Mouse (Mus musculus): ENCODE measurements around the gene Maml3. TPM values are rescaled to one million over a fixed set of nuclear protein-coding genes. Genes with fewer than 3 reads are reported as not detected.

The Maml3 gene
- total RNA-seq, 2 experiments from 2014 or later, result 4.4 to 10.6 TPM

DNA sequence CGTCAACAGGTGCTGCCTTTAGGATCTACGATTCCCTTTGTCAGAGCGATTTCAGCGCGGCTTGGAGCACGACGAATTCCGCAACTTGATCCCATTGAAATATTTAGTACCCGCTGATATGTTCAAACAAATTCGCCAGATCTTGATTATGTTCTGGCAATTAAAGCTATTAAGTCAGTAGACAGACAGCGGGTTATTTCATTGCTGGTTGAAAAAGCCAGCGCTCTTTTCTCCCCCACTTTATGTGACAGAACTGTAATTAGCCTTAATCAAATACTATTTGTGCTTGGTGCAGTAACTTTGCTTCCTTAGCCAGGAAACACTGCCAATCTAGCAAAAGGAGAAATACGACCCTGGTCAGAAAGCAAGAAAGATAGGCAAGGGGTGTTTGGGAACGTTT is 176.7 kb downstream of the Maml3 start:
- no peak for ATAC-seq (replicated peaks; ENCODE audit: low FRiP score, low TSS enrichment, poor library complexity, severe bottlenecking)

DNA sequence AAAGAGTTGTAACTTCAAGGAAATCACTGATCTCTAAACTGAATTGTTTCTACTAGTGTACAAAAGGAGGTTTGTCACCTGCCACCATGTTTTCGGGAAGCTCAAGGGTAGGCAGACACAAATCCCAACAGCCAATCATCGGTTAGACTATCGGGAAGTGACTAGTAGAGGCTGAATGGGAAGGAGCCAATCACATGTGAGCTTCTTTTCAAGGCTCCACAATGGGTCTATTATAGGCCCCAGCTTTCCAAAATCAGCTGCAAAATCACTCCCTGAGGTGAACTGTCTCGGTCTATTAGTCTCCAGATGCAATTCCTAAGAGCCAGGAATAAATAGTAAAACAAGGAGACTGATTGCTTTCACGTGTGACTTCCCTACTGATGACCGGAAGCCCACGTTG is 177.3 kb downstream of the Maml3 start:
- no peak for ATAC-seq (replicated peaks; ENCODE audit: low FRiP score, low TSS enrichment, poor library complexity, severe bottlenecking)

DNA sequence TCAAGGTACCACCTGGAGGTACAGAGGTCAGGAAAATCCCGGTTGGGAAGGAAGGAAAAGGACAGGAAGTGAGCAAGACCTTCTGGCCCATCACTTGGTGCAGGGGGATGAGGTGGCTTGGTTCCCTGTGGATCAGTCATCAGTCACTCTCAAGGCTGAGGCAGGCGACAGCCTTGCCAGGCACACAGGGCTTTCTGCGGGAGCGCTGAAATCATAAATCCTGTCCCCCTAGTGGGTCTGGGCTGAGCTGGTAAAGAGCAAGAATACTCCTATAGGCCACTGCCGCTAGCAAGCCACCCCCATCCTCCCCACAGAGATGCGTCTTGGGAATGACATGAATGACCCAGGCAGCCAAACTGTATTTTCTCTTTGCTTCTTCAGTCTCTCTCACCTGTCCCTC is 177.8 kb downstream of the Maml3 start:
- no peak for ATAC-seq (replicated peaks; ENCODE audit: low FRiP score, low TSS enrichment, poor library complexity, severe bottlenecking)

DNA sequence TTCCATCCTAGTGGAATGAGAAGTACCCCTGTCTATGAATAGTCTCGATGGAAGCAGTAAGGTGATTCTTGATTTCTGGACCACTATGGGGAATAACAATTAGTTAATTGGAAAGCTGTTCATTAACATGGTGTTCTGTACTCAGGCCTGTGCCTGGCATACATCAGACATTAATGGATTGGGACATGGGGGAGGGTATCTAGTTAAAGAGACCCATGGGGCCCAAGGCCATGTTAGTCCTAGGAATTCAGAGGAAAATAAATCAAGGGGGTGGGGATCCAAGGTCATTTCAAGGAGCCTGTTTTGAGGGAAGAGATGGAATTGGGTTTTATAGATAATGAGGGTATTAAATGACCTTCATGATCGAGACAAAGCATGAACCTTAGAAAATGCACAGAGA is 179.1 kb downstream of the Maml3 start:
- ATAC-seq (replicated peaks; ENCODE audit: low FRiP score, low TSS enrichment, poor library complexity, severe bottlenecking), result no peak

DNA sequence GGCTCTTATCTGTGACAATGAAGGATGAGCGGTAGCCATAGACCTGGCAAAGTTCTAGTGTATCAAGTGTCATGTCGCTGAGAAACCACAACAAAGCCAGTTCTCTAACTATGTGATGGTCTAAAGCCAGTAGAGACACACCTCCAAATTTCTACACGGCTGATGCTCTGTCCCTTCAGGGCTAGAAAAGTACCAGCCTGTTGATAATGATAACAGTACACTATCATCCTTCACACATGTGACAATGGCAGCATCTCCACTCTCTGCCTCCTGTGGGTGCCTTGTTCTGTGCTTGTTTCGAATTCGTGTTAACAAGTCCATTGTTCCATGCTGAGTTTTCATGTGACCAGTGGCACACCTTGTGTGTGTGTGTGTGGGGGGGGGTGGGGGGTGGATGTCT is 180.2 kb downstream of the Maml3 start:
- peak; percentile 78 for ATAC-seq (replicated peaks; ENCODE audit: low FRiP score, low TSS enrichment, poor library complexity, severe bottlenecking)

DNA sequence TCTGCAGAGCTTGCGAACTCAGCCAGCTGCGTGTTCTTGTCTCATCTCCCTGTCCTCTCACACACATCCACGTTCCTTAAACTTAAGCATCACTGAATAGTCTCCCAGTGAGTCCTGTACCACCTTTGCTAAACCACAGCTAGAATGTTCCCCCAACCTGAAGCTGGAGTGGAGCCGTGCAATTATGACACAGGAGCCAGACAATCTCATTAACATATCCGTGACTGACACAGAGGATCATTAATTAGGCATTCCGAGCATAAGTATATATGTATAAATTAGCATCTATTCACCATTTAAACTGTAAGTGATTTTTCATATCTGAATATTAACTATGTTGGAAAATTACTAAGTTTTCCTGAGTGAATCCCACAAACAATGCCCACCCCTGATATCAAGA is 181.1 kb downstream of the Maml3 start:
- ATAC-seq (replicated peaks; ENCODE audit: low FRiP score, low TSS enrichment, poor library complexity, severe bottlenecking), result no peak

DNA sequence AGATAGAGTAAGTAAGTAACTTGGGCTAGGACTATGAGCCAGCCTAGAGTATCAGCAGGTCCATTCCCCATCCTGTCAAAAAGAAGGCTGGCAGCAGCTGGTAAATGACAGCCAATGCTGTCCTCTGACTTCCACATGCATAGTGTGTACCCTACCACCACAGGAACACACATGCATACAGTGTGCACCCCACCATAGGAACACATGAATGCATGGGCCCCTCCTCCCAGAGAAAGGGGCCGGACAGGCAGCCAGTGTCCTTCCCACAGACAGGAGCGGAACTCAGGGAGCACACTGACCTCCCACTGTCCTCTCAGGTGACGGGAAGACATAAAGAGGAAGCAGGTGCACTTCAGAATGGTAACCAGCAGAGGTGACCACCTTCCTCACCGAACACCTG is 188.0 kb downstream of the Maml3 start:
- ATAC-seq (replicated peaks; ENCODE audit: low FRiP score, low TSS enrichment, poor library complexity, severe bottlenecking), result no peak

DNA sequence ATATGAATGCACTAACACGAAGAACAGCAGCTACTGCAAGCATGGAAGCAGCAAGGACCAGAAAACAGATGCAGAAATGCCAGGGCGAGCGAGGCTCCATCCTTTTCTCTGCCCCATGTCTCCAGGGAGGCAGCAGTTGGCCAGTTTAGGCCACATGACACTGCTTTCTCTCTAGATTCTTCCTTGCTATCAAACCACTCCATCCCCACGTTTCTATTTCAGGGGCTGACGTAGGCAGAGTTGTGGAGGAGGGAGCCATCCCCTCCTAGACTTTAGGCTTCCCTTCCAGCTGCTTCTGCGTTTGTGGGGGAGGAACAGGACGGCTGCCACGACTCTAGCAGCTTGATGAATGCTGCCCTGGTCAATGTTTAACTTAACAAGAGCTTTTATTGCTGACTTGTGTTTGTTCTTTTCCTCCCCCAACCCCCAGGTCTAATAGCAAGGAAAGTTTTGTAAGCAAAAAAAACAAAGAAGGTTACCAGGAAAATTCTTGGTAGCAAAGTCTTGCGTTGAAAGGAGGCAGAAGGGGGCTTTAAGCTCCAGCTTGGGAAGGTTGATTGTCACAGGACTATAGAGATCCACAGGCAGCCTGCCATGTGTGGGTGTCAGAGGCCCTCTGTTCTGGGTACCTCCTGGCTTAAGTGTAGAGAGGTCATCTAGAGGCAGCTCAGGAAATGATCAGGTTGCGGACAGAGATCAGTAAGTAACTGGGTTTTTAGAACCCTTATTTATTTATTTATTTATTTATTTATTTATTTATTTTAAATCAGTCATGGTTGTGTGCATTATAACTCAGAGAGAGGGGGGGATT is 188.6 kb downstream of the Maml3 start:
- ATAC-seq (replicated peaks; ENCODE audit: low FRiP score, low TSS enrichment, poor library complexity, severe bottlenecking), result 0 out of 2 replicates have a peak, but pooled peaks have one; percentile 39

DNA sequence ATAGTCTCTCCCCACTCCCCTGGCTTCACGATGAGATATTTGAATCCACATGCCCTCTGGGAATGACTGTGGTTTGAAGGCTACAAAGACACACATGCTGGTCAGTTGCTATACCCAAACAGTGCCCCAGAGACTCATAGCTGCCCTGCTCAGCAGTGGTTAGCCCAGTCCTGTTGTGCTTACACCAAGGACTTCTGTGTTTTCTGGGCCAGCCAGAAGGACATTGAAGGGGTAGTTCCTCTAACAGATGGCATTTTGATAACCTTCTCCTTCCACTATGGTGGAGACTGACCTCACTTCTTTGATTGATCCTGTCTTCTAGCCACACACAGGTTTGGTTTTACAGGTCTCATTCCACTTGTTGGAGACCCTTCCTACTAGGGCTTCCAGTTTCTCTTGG is 189.5 kb downstream of the Maml3 start:
- ATAC-seq (replicated peaks; ENCODE audit: low FRiP score, low TSS enrichment, poor library complexity, severe bottlenecking), result no peak

DNA sequence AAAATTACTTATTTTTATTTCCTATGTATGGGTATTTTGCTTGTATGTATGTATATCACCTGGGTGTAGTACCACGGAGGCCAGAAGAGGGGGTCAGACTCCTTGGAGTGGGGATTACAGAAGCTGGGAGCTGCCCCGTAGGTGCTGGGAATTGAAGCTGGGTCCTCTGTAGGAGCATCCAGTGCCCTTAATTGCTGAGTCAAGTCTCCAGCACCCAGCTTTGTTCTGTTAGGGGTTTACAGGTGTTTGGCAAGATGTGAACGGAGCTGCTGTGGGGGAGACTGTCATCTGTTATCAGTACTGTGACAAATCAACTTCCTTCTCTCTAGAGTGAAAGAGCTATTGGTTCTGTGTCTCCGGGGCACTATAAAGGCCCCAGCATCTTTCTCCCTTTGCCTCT is 190.0 kb downstream of the Maml3 start:
- ATAC-seq (replicated peaks; ENCODE audit: low FRiP score, low TSS enrichment, poor library complexity, severe bottlenecking), result peak; percentile 54; the same call in 1 of the 2 replicates

DNA sequence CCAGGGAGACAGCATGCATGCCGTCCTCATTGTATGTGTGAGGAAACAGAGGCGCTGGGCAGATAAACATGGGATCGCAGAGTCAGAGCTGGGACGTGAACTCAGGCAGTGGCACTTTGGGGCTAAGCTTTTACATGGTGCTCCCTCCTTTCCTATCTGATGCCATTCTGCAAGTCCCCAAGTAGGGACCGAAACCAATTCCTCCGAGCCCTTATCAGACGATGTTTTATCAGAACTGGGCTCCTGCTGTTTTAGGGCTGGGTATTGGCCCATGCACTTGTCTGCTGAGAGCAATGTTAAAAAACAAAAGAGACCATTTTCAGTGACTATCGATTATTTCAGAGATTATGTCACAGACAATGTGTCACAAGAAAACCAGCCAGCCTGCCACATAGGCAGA is 191.4 kb downstream of the Maml3 start:
- ATAC-seq (replicated peaks; ENCODE audit: low FRiP score, low TSS enrichment, poor library complexity, severe bottlenecking), result 0 out of 2 replicates have a peak, but pooled peaks have one; percentile 29

DNA sequence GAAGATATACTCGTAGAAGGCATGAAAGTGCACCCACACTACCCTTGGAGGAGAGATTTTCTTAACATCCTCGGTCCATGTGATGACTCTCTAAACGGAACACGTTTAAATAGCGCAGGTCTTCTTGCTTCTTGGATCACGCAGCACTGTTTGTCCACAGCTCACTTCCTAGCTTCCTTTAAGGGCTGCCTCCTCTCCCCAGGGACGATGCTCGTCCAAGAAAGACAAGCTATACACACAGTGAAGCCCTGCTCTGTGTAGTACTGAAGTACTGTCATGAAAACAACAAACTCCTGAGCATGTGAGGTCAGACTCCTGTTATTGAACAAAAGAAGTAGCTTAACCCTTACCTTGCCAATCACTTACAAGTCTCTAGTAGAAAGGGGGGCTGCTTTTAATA is 192.7 kb downstream of the Maml3 start:
- no peak for ATAC-seq (replicated peaks; ENCODE audit: low FRiP score, low TSS enrichment, poor library complexity, severe bottlenecking)

DNA sequence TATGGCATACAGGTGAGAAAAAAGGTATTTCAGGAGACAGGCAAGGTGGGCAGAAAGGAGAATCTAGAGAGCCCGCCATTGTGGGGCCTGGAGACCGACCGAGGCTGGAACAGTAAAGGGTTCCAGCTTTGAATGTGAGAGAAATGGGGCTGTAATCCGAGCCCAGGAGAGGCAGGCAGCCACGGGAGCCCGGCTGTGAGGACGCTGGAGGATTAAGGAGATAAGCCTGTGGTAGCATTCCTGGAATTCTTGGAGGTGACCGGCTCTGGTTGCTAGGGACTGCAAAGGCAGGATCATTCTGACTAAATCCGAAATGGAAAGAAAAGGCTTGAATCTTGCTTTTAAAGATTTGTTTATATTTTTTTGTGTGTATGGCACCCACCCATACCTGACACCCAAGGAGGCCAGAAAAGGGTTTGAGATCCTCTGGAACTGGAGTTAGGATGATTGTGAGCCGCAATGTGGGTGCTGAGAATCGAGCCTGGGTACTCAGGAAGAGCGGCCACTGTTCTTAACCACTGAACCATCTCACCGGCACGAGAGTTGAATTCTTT is 196.4 kb downstream of the Maml3 start:
- ATAC-seq (replicated peaks; ENCODE audit: low FRiP score, low TSS enrichment, poor library complexity, severe bottlenecking), result no peak

DNA sequence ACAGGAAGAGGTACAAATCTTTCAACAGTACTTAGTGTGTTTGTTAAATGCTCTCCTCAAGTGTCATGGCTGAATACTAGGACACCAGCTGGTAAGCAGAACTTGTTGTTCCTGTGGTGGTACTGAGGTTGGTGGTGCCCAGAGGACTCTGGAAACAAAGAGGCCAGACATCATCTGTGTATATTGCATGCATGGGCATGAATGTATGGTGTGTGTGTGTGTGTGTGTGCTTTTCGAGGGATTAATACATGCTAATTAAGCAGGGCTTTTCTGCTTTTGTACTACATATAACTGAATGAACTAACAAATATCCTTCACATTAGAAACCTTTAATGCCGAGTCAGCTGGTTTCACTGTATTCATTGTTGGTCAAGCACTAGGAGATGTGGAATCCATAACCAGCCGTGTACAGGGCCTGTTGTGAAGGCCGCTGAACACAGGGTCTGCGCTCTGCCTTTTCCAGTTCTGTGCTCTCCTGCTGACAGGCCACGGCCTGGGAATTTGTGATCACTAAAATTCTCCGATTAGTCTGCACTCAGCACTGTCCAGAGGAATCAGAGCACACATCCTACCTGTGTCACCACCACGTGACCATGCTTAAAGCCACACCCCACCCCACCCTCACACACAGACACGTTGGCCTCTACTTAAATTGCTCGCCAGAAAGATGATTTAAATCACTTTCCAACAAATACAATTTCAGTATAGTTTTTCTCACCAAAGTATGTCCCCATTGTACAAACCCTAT is 197.6 kb downstream of the Maml3 start:
- no peak for ATAC-seq (replicated peaks; ENCODE audit: low FRiP score, low TSS enrichment, poor library complexity, severe bottlenecking)

DNA sequence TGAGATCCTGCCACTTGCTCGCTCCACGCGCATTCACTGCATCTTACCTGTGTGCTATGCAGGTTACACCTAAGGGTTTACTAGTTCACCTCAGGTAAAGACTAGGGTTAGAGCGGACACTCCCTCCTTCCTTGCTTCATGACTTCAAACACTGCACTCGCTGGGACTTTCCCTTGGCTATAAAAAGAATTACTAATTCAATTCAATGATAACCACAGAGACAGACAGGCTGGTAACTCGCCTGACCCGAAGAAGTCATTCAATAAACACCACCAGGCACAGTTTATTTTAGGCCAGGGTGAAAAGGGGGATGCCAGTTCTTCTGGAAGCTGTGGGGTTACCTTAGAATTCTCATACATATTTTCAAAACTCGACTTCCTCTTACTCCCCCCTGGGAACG is 199.0 kb downstream of the Maml3 start:
- no peak for ATAC-seq (replicated peaks; ENCODE audit: low FRiP score, low TSS enrichment, poor library complexity, severe bottlenecking)

DNA sequence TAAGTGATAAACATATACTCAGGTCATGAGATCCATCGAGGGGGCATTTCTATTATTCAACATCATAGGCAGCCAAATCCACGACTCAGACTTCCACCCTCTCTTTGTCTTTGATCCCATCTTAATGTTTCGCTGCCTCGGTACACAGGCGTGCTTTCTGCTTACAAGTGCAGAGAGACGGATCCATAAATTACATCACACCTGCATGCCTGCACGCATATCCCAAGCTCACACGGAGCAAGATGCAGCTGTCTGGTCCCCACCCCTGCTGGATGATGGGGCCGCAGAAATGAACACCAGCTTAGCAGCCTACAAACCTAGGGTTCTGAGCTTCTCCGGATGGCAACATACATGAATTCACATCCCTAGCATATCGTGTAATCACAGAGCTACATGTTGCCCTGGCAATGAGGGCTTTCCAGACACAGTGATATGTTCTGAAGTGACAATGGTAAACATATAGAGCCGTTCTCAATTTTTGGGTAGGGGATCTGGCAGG is 200.5 kb downstream of the Maml3 start:
- no peak for ATAC-seq (replicated peaks; ENCODE audit: low FRiP score, low TSS enrichment, poor library complexity, severe bottlenecking)

DNA sequence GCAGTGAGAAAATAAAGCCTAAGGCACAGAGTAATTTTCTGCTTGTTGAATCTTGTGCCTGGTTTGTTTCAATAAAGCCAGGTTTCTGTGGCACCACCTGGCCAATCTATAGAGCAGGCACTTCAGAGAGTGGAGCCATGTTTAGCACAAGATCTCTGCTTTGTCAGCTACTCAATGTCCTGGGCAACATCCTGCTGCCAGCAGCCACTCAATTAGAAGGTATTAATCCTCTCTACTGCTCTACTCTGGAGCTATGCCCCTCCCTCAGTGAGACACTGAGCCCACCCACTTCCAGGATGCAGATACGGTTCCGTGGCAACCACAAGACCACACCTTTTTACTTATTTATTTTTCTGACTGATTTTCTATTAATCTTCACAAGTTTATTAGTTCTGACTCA is 203.7 kb downstream of the Maml3 start:
- ATAC-seq (replicated peaks; ENCODE audit: low FRiP score, low TSS enrichment, poor library complexity, severe bottlenecking), result no peak

DNA sequence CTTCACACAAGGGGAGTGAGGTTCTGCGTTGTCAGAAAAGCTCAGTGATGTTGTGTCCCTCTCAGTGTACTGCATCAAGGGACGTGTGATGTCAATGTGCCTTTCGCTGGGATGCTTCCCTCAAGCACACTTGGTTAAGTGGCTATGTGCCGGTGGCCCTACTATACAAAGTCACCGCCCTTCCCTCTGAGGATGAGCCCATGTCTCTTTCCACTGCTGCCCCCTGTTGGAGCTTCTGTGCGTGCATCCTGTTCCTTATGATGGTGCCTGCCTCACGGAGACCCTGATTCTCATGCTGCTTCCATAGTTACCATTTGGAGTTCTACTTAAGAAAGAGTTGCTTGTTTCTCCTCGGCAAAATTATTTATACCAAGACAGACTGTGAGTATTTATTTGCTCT is 210.4 kb downstream of the Maml3 start:
- no peak for ATAC-seq (replicated peaks; ENCODE audit: low FRiP score, low TSS enrichment, poor library complexity, severe bottlenecking)

DNA sequence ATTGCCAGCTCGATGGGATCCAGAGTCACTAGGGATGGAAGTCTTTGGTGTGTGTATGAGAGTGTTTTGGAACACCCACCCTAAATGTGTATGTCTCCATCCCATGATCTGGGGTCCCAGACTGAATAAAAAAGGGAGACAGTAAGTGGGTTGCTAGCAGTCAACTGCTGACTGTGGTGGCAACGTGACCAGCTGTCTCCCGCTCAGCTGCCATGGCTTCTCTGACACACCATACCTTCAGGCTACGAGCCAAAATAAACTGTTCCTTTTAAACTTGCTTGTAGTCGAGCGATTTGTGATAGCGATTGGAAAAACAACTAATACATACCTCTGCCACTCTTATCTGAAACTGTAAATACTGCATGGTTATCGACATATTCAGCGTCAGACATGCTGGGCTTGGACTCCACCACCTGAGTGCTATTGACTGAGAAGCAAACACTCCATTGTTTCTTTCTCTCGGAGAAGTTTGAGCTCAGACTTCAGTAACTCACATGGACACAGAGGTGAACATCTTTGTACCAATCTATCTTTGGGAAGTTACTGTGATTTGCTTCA is 213.2 kb downstream of the Maml3 start:
- ATAC-seq (replicated peaks; ENCODE audit: low FRiP score, low TSS enrichment, poor library complexity, severe bottlenecking), result no peak

DNA sequence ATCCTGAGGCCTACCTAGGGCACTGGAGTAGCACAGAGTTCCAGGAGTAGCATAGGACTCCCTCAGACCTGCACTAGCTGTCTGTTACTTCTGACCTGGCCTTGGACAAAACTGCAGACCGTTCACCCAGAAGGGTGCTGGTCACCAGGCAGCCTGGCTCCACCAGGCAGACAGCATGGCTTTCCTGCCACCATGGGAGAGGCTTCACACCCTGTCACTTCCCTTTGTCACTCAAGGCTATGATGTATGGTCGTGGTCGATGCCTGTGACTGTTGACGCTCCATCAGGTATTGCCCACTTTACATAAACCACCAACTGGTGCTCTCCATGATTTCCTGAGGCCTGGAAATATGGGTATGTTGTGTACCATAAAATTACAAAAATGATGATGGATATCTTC is 214.7 kb downstream of the Maml3 start:
- no peak for ATAC-seq (replicated peaks; ENCODE audit: low FRiP score, low TSS enrichment, poor library complexity, severe bottlenecking)
